Mouse (Mus musculus) C2C12 (cell line): Measurements from ENCODE around the gene B4galnt1. TPM values are rescaled to one million over a fixed set of nuclear protein-coding genes. Genes with fewer than 3 reads are reported as not detected.
"Not testable (repeated sequence)": the region's sequence is repeated elsewhere in the genome, so short reads cannot be mapped to it uniquely, and the experiment has no call there.

Experiments used
- H3K27me3 ChIP-seq: one replicate; pipeline ENCODE4 v1.6.1; 2011; ENCODE audit not compliant: control insufficient read depth, insufficient read depth, insufficient read length
- H3K36me3 ChIP-seq: one replicate; pipeline ENCODE4 v1.6.1; 2011; ENCODE audit not compliant: control insufficient read depth, insufficient read depth
- H3K4me3 ChIP-seq: one replicate; pipeline ENCODE4 v1.5.1; 2011; ENCODE audit warnings: mild to moderate bottlenecking, control low read depth; ENCODE audit not compliant: poor library complexity, insufficient read depth, severe bottlenecking
- H3K79me2 ChIP-seq: one replicate; pipeline ENCODE4 v1.6.1; 2011; ENCODE audit not compliant: control insufficient read depth, insufficient read depth
- H3K79me3 ChIP-seq: one replicate; pipeline ENCODE4 v1.6.1; 2011; ENCODE audit warnings: low read depth, control low read depth
- H3ac ChIP-seq: one replicate; pipeline ENCODE3; 2011; ENCODE audit warnings: low read depth; ENCODE audit not compliant: control insufficient read depth, insufficient read length
- CEBPB ChIP-seq: IDR thresholded peaks from one replicate; pipeline ENCODE4 v1.6.1; 2011; ENCODE audit warnings: low read depth, mild to moderate bottlenecking, control low read depth, moderate library complexity
- CTCF ChIP-seq: IDR thresholded peaks from one replicate; pipeline ENCODE4 v1.5.1; 2011; ENCODE audit not compliant: control insufficient read depth, insufficient read depth, insufficient read length
- FOSL1 ChIP-seq: IDR thresholded peaks from one replicate; pipeline ENCODE4 v1.8.0; 2011; ENCODE audit warnings: mild to moderate bottlenecking, low read length; ENCODE audit not compliant: poor library complexity, insufficient read depth, severe bottlenecking
- MAX ChIP-seq: IDR thresholded peaks from one replicate; pipeline ENCODE4 v1.6.1; 2011; ENCODE audit warnings: mild to moderate bottlenecking, control low read depth
- MYOD1 ChIP-seq: IDR thresholded peaks from one replicate; pipeline ENCODE4 v1.6.1; 2011; ENCODE audit warnings: low read depth; ENCODE audit not compliant: control insufficient read depth, insufficient read length
- MYOG ChIP-seq: IDR thresholded peaks from one replicate; pipeline ENCODE4 v1.6.1; 2011; ENCODE audit not compliant: control insufficient read depth, insufficient read length; ENCODE audit errors: extremely low read depth
- USF1 ChIP-seq: IDR thresholded peaks from one replicate; pipeline ENCODE4 v1.6.1; 2011; ENCODE audit warnings: low read depth, mild to moderate bottlenecking, control low read depth, moderate library complexity
- polyA plus RNA-seq: library from polyadenylated mRNA; unstranded; fragments of >200 nt; fragmentation: generic; extraction: Trizol; gene quantifications from one replicate; pipeline ENCODE4 v1.2.1, GENCODE M21; 2012; ENCODE audit warnings: missing spikeins

The B4galnt1 gene
- polyA plus RNA-seq, 1 experiment = 23.8 TPM

- Histone ChIP-seq H3K79me3 (no peaks in the 10 kb centered on the region), H3K36me3 (no peaks in the 10 kb centered on the region), H3K4me3 (no peak overlapping the region), H3K79me2 (no peaks in the 10 kb centered on the region), H3ac (no peak overlapping the region), H3K27me3 (no peaks in the 10 kb centered on the region)
- TF ChIP-seq FOSL1 (no peak), CTCF (no peak), CEBPB (no peak), MAX (no peak), MYOD1 (no peak), MYOG (no peak), USF1 (no peak)
Measured at GRCm38 (mm10) chr10:127129431-127129830, 35.6 kb upstream of the B4galnt1 start.

GRCm38 (mm10) chr10:127132469-127132868 lies 32.6 kb upstream of the B4galnt1 start:
- Histone ChIP-seq H3K36me3 (no peaks in the 10 kb centered on the region), H3ac (no peak overlapping the region), H3K4me3 (no peak overlapping the region), H3K79me3 (no peaks in the 10 kb centered on the region), H3K79me2 (no peaks in the 10 kb centered on the region), H3K27me3 (no peaks in the 10 kb centered on the region)
- no peak for TF ChIP-seq USF1
- no peak for TF ChIP-seq MYOD1
- no peak for TF ChIP-seq CTCF
- no peak for TF ChIP-seq MYOG
- TF ChIP-seq CEBPB = no peak
- no peak for TF ChIP-seq FOSL1
- TF ChIP-seq MAX = no peak

DNA sequence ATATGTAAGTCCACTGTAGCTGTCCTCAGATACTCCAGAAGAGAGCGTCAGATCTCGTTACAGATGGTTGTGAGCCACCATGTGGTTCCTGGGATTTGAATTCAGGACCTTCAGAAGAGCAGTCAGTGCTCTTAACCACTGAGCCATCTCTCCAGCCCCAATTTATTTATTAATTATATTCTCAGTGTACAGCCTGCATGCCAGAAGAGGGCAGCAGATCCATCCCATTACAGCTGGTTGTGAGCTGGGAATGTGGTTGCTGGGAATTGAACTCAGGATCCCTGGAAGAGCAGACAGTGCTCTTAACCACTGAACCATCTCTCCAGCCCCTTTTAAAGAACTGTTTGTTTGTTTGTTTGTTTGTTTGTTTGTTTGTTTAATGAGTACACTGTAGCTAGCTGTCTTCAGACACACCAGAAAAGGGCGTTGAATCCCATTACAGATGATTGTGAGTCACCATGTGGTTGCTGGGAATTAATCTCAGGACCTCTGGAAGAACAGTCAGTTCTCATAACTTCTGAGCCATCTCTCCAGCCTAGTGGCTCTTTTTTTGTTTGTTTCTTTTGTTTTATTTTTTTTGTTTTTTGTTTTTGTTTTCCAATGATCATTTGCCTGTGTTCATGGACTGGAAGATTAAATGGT lies 30.5 kb upstream of the B4galnt1 start:
- not testable (repeated sequence) for H3K27me3 ChIP-seq, H3K36me3 ChIP-seq

DNA sequence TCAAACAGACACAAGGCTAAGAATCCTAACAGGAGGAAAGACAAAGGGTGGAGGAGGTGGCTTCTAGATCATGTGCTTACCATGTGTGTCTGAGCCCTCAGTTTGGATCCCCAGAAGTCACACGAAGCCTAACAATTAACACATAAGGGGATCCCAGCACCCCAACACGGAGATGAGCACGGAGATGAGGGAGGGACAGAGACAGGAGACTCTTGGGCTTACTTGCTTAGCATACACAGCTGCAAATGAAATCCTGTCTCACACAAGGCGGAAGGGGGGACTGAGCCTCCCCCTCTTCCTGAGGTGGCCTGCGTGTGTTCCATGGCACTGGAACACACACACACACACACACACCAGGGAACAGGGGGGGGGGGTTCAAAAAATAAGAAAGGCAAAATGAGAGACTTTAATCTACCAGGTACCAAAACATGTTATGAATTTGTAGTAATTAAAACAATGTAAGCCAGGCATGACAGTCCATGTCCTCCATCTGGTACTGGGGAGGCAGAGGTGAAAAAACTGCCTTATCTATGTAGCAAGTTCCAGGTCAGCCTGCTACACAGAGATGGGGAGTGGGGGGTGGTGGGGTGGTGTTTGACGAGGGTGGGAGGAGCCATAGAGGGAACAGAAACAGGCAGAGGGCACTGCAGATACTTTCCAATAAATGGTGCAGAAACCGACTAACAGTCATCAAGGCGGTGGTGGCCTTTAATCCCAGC lies 29.7 kb upstream of the B4galnt1 start:
- Histone ChIP-seq H3K36me3 (no peaks in the 10 kb centered on the region), H3K27me3 (no peaks in the 10 kb centered on the region), H3K79me3 (no peaks in the 10 kb centered on the region), H3K4me3 (no peak overlapping the region), H3K79me2 (no peaks in the 10 kb centered on the region), H3ac (no peak overlapping the region)
- TF ChIP-seq CTCF = no peak
- TF ChIP-seq MYOG = no peak
- TF ChIP-seq MAX = no peak
- TF ChIP-seq USF1 = no peak
- TF ChIP-seq FOSL1 = no peak
- TF ChIP-seq CEBPB = no peak
- TF ChIP-seq MYOD1 = no peak

More for the DNA sequence above, 30.5 kb upstream of the B4galnt1 start:
- not testable (repeated sequence) for H3K4me3 ChIP-seq, H3K79me3 ChIP-seq, H3K79me2 ChIP-seq, H3ac ChIP-seq

GRCm38 (mm10) chr10:127136510-127136909 lies 28.5 kb upstream of the B4galnt1 start:
- H3K4me3 ChIP-seq = no peak overlapping the region
- no peaks in the 10 kb centered on the region for H3K79me2 ChIP-seq
- TF ChIP-seq USF1 = no peak
- no peak for TF ChIP-seq CEBPB
- TF ChIP-seq CTCF = no peak
- TF ChIP-seq MYOD1 = no peak
- TF ChIP-seq FOSL1 = no peak
- no peak for TF ChIP-seq MYOG
- no peak for TF ChIP-seq MAX
- H3K79me3 ChIP-seq = no peaks in the 10 kb centered on the region
- H3ac ChIP-seq = no peak overlapping the region
- H3K27me3 ChIP-seq = no peaks in the 10 kb centered on the region
- no peaks in the 10 kb centered on the region for H3K36me3 ChIP-seq

- no peak overlapping the region for H3ac ChIP-seq
- H3K36me3 ChIP-seq = no peaks in the 10 kb centered on the region
- no peak for TF ChIP-seq CTCF
- no peak for TF ChIP-seq MYOG
- no peak for TF ChIP-seq USF1
- no peak for TF ChIP-seq MYOD1
- TF ChIP-seq FOSL1 = no peak
- H3K4me3 ChIP-seq = no peak overlapping the region
- H3K79me2 ChIP-seq = no peaks in the 10 kb centered on the region
- no peaks in the 10 kb centered on the region for H3K27me3 ChIP-seq
- no peaks in the 10 kb centered on the region for H3K79me3 ChIP-seq
Measured at GRCm38 (mm10) chr10:127137896-127138295, 27.1 kb upstream of the B4galnt1 start.
